Mouse (Mus musculus) right cerebral cortex, postnatal 25 days (tissue): ENCODE results near the gene Ndufc1.
"Not testable (repeated sequence)": the region's sequence is repeated elsewhere in the genome, so short reads cannot be mapped to it uniquely, and the experiment has no call there.

Source experiments
- DNase-seq: peaks from one replicate; pipeline ENCODE4 v3.0.0; 2022

Ndufc1 gene

GRCm38 (mm10) chr3:51364703-51365516 lies 43.9 kb downstream of the Ndufc1 start:
- DNase-seq: peak; percentile 79

DNA sequence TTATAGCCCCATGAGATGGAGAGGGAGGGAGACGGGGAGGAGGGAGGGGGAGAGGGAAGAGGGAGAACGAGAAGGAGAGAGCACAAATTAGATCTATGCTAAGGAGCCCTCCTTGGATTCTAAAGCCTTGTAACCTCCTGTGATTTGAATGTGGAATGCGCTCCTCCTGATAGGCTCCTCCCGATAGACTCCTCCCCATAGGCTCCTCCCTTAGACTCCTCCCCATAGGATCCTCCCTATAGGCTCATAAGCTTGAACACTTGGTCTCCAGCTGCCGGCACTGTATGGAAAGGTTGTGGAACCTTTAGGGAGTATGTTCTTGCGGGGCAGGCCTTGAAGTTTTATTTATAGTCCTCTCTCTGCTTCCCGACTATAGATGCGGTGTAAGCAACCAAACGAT lies 47.7 kb downstream of the Ndufc1 start:
- DNase-seq: no peak

DNA sequence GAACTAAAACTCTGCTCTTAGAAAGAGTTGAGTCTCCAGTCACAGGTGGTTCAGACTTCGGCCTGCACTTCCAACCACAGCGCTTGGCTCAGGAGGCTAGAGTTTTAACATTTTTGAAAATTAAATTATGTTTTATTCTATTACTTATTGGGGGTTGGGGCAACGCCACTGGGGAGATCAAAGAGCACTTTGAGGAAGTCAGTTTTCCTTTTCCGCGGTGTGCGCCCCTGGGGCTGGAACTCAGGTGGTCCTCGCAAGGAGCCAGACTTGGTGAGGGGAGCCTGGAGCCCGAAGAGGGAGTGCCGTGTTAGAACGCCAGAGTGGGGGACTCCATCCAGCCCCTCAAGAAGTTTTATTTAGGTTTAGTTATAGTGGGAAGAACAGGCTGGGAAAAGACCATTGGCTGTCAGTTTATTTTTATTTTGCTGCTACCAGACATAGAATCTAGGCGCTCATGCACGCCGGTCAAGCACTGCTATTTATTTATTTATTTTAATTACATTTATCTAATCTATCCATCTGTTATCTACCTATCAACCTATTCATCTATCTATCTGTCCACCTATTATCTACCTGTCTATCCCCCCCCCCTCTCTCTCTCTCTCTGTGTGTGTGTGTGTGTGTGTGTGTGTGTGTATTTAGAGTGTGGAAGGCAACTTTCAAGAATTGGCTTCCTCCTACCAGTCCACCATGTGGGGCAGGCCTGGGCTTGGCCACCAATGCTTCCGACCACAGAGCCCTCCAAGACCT lies 49.1 kb downstream of the Ndufc1 start:
- no peak for DNase-seq

DNA sequence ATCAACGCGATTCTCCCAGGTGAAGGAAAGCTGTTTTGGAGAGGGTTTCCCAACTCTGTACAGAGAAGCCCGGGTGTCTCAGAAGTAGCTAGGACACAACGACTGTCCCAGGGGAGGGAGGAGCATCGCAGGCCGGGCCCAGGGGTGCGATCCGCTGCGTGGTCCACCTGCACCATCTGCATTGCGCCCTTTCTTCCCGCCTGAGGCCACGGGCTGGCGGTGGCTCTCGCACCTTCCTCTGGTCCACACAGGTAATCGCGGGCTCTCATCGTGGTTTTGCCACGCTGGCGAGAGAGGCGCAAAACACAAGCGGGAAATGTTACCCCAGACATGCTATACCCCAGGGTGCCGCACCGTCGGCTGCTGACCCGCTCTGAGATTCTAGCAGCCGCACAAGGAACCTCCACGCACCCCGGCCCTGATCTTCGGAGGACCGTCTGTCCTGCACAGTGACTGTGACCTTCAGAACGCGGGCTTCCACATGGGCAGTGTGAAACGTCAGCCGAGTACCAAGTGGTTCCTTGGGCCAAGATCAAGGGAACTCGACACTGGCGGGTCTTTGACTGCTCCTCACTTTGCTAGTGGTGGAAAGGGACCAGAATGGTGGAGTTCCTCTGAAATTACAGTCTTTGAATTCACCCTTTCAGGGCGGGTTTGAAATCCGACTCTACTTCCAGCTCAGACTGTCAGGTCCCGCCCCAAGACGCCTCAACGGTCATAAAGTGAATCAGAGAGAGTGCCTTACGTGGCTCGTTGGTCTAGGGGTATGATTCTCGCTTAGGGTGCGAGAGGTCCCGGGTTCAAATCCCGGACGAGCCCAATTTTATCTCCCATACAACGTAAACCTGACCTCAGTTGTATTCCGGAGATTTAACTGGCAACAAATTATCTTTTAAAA lies 49.9 kb downstream of the Ndufc1 start:
- peak; percentile 48 for DNase-seq

DNA sequence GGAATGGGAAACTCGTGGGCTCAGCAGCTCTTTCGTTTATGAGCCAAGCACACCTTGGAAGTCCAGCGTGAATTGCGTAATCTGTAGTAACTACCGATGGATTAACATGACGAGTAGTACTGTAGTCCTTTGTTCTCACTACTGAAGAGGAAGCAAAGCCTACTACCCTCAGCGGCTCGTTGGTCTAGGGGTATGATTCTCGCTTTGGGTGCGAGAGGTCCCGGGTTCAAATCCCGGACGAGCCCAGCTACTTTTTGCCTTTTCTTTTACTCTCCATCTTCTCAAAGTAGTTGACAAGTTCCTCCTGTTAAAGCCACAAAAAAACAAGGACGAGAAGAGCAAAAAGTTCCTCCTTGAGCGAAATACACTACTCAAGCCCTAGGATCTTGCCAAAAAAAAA lies 50.6 kb downstream of the Ndufc1 start:
- DNase-seq: peak; percentile 45

DNA sequence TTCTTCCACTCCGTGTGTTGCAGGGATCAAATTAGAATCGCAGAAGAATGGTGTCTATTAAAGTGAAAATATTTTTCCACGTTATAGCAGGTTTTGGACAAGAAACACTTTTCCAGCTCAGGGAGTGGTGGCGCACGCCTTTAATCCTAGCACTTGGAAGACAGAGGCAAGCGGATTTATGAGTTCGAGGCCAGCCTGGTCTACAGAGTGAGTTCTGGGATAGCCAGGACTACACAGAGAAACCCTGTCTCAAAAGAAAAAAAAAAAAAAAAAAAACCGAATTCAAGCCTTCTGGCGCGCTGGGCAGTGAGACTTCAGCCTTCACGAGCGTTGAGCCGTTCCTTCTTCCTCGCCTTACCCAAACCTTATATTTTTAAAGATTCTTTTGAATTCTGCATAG lies 51.2 kb downstream of the Ndufc1 start:
- DNase-seq: no peak

GRCm38 (mm10) chr3:51357078-51357477 lies 51.7 kb downstream of the Ndufc1 start:
- no peak for DNase-seq

GRCm38 (mm10) chr3:51354956-51355355 lies 53.8 kb downstream of the Ndufc1 start:
- not testable (repeated sequence) for DNase-seq
